Mouse (Mus musculus) Patski (cell line): ENCODE results near the gene Atl2. TPM values are rescaled to one million over a fixed set of nuclear protein-coding genes. Genes with fewer than 3 reads are reported as not detected.

Experiments used
- ATAC-seq: fragments of 100-300 bp; one replicate; pipeline ENCODE4 v1.8.0; 2021
- CTCF ChIA-PET: fragments of 350-600 bp; sonication (Branson Sonifier 250); formaldehyde crosslinking; loops from one replicate; lab custom pipeline; 2022; ENCODE audit warnings: inconsistent platforms; lab: Charles Lee
- POLR2A ChIA-PET: fragments of 350-600 bp; sonication (Branson Sonifier 250); formaldehyde crosslinking; loops from one replicate; lab custom pipeline; 2022; ENCODE audit warnings: antibody characterized with exemption, inconsistent platforms; lab: Charles Lee
- DNase-seq: peaks from one replicate; pipeline ENCODE4 v3.0.0-alpha.2; 2011; ENCODE audit warnings: low read depth, low spot score
- H3K27me3 ChIP-seq: fragments of 371-371 bp; one replicate; pipeline ENCODE4 v1.5.1; 2021
- CTCF ChIP-seq: fragments of 100-300 bp; IDR thresholded peaks from one replicate; pipeline ENCODE4 v1.5.1; 2021
- in situ Hi-C: fragments of 300-500 bp; cut with MboI; formaldehyde crosslinking; loops from 3 replicates; pipeline ENCODE4 v1.11.1; 2018; ENCODE audit warnings: low pct_unique_long_range_greater_than_20kb, mixed read lengths
- polyA plus RNA-seq: library from polyadenylated mRNA; unstranded; gene quantifications from one replicate; pipeline ENCODE4 v1.2.3, GENCODE M21; 2021

Atl2 gene
- polyA plus RNA-seq, 1 experiment from 2014 or later = 38.4 TPM

GRCm38 (mm10) chr17:79825241-79826030 is 70.5 kb downstream of the Atl2 start:
- in situ Hi-C loops = loop anchor here (5.0 to 25.0 kb wide), 2 partner anchors 108 to 463 kb away; partner anchors contain the start of genes Cdc42ep3 and Cyp1b1
- no peak for TF ChIP-seq CTCF
- ATAC-seq (peak; percentile 93), DNase-seq (peak; percentile 97)
- H3K27me3 ChIP-seq = no peaks in the 10 kb centered on the region
- ChIA-PET POLR2A (interaction anchor here (0.6 to 1.4 kb wide), 6 partner anchors 10 to 111 kb away, joined by 3 to 7 read pairs (median 4); partner anchors contain the start of gene Cyp1b1), CTCF (interaction anchor here (1.1 to 1.6 kb wide), 7 partner anchors 64 to 124 kb away, joined by 3 to 4 read pairs (median 3); no protein-coding TSS in a partner anchor)

GRCm38 (mm10) chr17:79824406-79824805 is 71.5 kb downstream of the Atl2 start:
- CTCF ChIA-PET = interaction anchor here (0.9 to 1.6 kb wide), 4 partner anchors 10 to 109 kb away, joined by 3 to 4 read pairs (median 3); no protein-coding TSS in a partner anchor

GRCm38 (mm10) chr17:79818884-79819283 is 77.0 kb downstream of the Atl2 start:
- no peaks in the 10 kb centered on the region for H3K27me3 ChIP-seq
- POLR2A ChIA-PET = no interaction called here
- TF ChIP-seq CTCF = no peak
- in situ Hi-C loops = no loop called here
- CTCF ChIA-PET = interaction anchor here (1.8 kb wide), 1 partner anchor 20 kb away, joined by 5 read pairs; no protein-coding TSS in a partner anchor
- DNase-seq (no peak), ATAC-seq (no peak)

More at GRCm38 (mm10) chr17:79824406-79824805, 71.5 kb downstream of the Atl2 start:
- ATAC-seq = peak; percentile 8
- in situ Hi-C loops = no loop called here
- peak; percentile 20 for DNase-seq
- no peak for TF ChIP-seq CTCF
- POLR2A ChIA-PET = no interaction called here
- no peaks in the 10 kb centered on the region for H3K27me3 ChIP-seq

- no peak for DNase-seq
- in situ Hi-C loops = no loop called here
- no peaks in the 10 kb centered on the region for H3K27me3 ChIP-seq
- ChIA-PET POLR2A (no interaction called here), CTCF (interaction anchor here (1.1 kb wide), 1 partner anchor 18 kb away, joined by 3 read pairs; no protein-coding TSS in a partner anchor)
- no peak for ATAC-seq
- TF ChIP-seq CTCF = no peak
Observed at GRCm38 (mm10) chr17:79817995-79818394, 77.9 kb downstream of the Atl2 start.

- ATAC-seq = no peak
- no peak for DNase-seq
- ChIA-PET POLR2A (no interaction called here), CTCF (interaction anchor here (1.1 kb wide), 1 partner anchor 18 kb away, joined by 3 read pairs; no protein-coding TSS in a partner anchor)
- in situ Hi-C loops = no loop called here
- H3K27me3 ChIP-seq = no peaks in the 10 kb centered on the region
- no peak for TF ChIP-seq CTCF
Observed at GRCm38 (mm10) chr17:79817551-79817950, 78.4 kb downstream of the Atl2 start.

GRCm38 (mm10) chr17:79816896-79817295 is 79.0 kb downstream of the Atl2 start:
- POLR2A ChIA-PET = no interaction called here
- CTCF ChIA-PET = no interaction called here
- in situ Hi-C loops = no loop called here
- TF ChIP-seq CTCF = no peak
- no peak for DNase-seq
- no peaks in the 10 kb centered on the region for H3K27me3 ChIP-seq
- ATAC-seq = no peak

GRCm38 (mm10) chr17:79810421-79810820 is 85.5 kb downstream of the Atl2 start:
- no peak for TF ChIP-seq CTCF
- ATAC-seq (no peak), DNase-seq (no peak)
- no peaks in the 10 kb centered on the region for H3K27me3 ChIP-seq
- ChIA-PET POLR2A (no interaction called here), CTCF (no interaction called here)
- in situ Hi-C loops = no loop called here

- TF ChIP-seq CTCF = no peak
- no peaks in the 10 kb centered on the region for H3K27me3 ChIP-seq
- CTCF ChIA-PET = interaction anchor here (1.0 kb wide), 1 partner anchor 10 kb away, joined by 3 read pairs; no protein-coding TSS in a partner anchor
- in situ Hi-C loops = no loop called here
- DNase-seq = no peak
- POLR2A ChIA-PET = interaction anchor here (0.7 kb wide), 1 partner anchor 94 kb away, joined by 3 read pairs; no protein-coding TSS in a partner anchor
- ATAC-seq = no peak
Observed at GRCm38 (mm10) chr17:79809491-79810316, 86.2 kb downstream of the Atl2 start.

- DNase-seq (no peak), ATAC-seq (no peak)
- in situ Hi-C loops = no loop called here
Observed at GRCm38 (mm10) chr17:79807237-79807930, 88.5 kb downstream of the Atl2 start.

More at GRCm38 (mm10) chr17:79807237-79807930, 88.5 kb downstream of the Atl2 start:
- H3K27me3 ChIP-seq = no peaks in the 10 kb centered on the region
- ChIA-PET CTCF (interaction anchor here (1.0 to 1.9 kb wide), 3 partner anchors 8 to 62 kb away, joined by 3 to 5 read pairs (median 3); no protein-coding TSS in a partner anchor), POLR2A (interaction anchor here (1.3 kb wide), 1 partner anchor 9 kb away, joined by 3 read pairs; no protein-coding TSS in a partner anchor)
- no peak for TF ChIP-seq CTCF
